Mouse (Mus musculus): ENCODE results near the gene Rsph3a. TPM values are rescaled to one million over a fixed set of nuclear protein-coding genes. Genes with fewer than 3 reads are reported as not detected.
"Not testable (repeated sequence)": the region's sequence is repeated elsewhere in the genome, so short reads cannot be mapped to it uniquely, and the experiment has no call there.

Rsph3a gene
- polyA plus RNA-seq, 1 experiment from 2014 or later = 47.9 TPM

DNA sequence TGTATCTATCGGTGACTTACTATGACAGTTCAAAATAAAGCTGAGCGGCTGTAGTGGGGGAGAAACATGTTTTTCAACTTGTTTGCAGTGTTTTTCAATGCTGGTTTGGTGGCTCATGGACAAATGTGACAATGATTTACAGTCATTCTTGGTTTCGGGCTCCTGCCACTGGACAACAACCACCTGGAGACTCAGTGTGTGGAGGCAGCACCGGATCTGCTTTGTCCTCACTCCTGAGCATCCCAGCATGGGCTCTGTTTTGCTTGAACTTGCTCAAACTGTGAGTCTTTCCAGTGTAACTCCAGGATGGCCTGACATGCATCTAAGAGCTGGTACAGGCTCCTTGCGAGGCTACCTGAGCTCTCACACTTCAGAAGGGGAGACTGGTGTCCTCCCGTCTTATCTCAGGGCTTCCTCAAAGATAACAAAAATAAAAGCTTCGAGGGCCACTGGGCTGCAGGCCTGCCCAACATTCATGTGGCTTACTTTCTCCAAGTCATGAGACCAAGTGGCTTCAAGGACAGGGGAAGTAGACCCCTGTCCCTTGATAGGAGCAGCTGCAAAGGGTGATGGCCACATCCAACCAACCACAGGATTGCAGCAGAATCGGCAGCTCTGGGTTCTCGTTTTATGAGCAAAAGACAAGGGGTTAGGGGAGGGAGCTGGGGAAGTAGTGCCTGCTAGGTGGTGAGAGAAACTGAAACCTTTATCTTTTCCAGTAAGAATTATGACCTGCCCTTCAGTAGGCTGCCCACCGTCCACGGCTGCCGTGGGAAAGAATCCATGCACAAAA is 28.4 kb upstream of the Rsph3a start:
- H3K9me3 ChIP-seq = no peaks in the 10 kb centered on the region
- no peak overlapping the region for H3K4me3 ChIP-seq
- peaks cover 11% of the 10 kb centered on the region; the same call in 1 of the 2 replicates for H3K27me3 ChIP-seq (ENCODE audit: insufficient read depth, poor library complexity, severe bottlenecking)
- H3K4me1 ChIP-seq = 0 out of 2 replicates have a peak, but pooled peaks cover 3% of the 10 kb centered on the region
- no peaks in the 10 kb centered on the region for H3K36me3 ChIP-seq
- no peak overlapping the region for H3K27ac ChIP-seq
- peak; percentile 69 for DNase-seq (ENCODE audit: low spot score)
- WGBS = 54% methylated on average over 12 of the region's 12 CpGs

DNA sequence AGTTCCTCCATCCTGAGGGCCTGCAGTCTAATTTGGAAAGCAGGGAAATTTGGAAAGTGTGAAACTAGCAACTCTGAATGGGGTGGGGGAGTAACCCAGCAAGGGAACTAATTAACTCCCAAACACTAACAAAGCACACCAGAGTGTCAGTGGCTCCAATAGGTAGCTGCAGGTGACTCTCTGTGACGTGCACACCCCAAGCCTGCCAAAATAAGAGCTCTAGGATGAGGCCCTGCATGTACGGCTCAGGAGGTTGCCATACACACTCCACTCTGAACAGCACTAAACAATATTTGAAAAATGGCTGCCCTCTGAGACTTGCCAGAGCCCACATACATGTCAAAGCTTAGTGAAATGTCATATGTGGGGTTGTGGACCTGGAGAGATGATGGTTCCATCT is 27.1 kb upstream of the Rsph3a start:
- WGBS = 82% methylated on average over 2 of the region's 2 CpGs
- no peak overlapping the region for H3K27ac ChIP-seq
- no peaks in the 10 kb centered on the region for H3K36me3 ChIP-seq
- no peaks in the 10 kb centered on the region for H3K9me3 ChIP-seq
- 0 out of 2 replicates have a peak, but pooled peaks cover 3% of the 10 kb centered on the region for H3K4me1 ChIP-seq
- H3K4me3 ChIP-seq = no peak overlapping the region
- peaks cover 16% of the 10 kb centered on the region; the same call in 1 of the 2 replicates for H3K27me3 ChIP-seq (ENCODE audit: insufficient read depth, poor library complexity, severe bottlenecking)
- DNase-seq (ENCODE audit: low spot score) = peak; percentile 30

DNA sequence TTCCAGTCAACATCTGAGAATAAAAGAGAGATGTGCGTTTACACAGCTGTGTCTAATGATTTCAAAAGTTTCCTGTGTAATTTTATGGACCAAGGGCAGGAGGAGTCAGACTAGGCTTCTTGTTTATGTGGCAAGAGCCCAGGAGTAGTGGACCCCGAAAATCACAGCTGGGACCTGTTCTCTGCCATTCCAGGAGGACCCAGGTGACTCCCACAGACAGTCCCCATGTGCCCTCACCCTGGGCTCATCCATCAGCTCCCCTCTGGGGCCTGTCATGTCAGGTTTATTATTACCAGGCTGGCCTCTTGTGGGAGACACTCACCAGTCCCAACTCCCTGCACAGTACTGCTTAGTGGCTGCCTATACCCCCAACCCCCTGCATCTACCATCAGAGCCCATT is 26.2 kb upstream of the Rsph3a start:
- H3K27me3 ChIP-seq (ENCODE audit: insufficient read depth, poor library complexity, severe bottlenecking) = peaks cover 16% of the 10 kb centered on the region; the same call in 1 of the 2 replicates
- WGBS = 71% methylated on average over 2 of the region's 2 CpGs
- no peaks in the 10 kb centered on the region for H3K9me3 ChIP-seq
- H3K4me3 ChIP-seq = no peak overlapping the region
- H3K4me1 ChIP-seq = peaks cover 9% of the 10 kb centered on the region; the same call in 1 of the 2 replicates
- no peak overlapping the region for H3K27ac ChIP-seq
- peak; percentile 38 for DNase-seq (ENCODE audit: low spot score)
- no peaks in the 10 kb centered on the region for H3K36me3 ChIP-seq

DNA sequence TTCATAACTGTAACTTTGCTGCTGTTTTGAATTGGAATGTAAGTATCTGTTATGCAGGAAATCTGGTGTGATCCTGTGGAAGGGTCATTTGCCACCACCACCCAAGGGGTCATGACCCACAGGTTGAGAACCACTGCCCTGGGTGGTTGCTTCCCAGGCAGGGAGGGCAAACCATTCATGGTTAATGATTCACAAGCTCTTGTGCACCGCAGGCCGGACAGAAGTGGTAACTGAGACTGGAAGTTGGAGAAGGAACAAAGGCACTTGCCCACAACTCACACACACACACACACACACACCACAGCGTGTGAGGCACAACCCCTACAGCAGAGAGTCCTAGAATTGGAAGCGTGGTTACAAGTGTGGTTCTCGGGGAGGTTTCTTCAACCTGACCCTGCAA is 22.9 kb upstream of the Rsph3a start:
- Histone ChIP-seq H3K36me3 (no peaks in the 10 kb centered on the region), H3K9me3 (no peaks in the 10 kb centered on the region), H3K4me3 (no peak overlapping the region), H3K4me1 (peaks cover 13% of the 10 kb centered on the region; the same call in 1 of the 2 replicates), H3K27me3 (ENCODE audit: insufficient read depth, poor library complexity, severe bottlenecking) (peaks cover 11% of the 10 kb centered on the region; the same call in 1 of the 2 replicates), H3K27ac (no peak overlapping the region)
- peak; percentile 63 for DNase-seq (ENCODE audit: low spot score)
- 88% methylated on average over 5 of the region's 5 CpGs for WGBS

DNA sequence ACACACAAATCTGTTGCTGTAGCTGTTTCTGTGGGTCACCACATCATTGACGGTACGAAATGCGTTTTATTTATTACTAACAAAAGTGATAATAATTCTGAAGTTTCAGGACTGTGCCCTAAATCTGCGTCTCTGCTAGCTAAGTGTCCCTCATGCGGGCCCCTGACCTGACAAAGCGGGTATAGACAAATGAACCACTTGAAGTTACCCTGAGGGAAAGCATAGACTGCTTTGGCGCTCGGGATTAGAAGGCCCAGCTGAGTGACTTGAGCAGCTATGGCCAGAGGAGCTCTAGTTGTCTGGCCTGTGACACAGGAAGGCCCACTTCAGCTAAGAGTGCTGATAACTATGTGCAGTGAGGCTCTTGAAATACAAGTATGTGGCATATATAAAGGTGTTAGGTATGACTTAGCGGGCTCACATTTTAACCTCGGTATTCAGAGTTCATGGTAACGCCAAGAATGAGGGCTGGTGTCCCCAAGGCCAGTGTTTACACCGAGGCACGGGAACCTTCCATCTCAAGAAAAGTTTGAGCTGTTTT is 21.2 kb upstream of the Rsph3a start:
- Histone ChIP-seq H3K27ac (no peak overlapping the region), H3K4me1 (peaks cover 14% of the 10 kb centered on the region; the same call in 1 of the 2 replicates), H3K36me3 (no peaks in the 10 kb centered on the region), H3K4me3 (no peak overlapping the region), H3K9me3 (no peaks in the 10 kb centered on the region), H3K27me3 (ENCODE audit: insufficient read depth, poor library complexity, severe bottlenecking) (peaks cover 11% of the 10 kb centered on the region; the same call in 1 of the 2 replicates)
- peak; percentile 71 for DNase-seq (ENCODE audit: low spot score)
- WGBS = 63% methylated on average over 13 of the region's 13 CpGs

DNA sequence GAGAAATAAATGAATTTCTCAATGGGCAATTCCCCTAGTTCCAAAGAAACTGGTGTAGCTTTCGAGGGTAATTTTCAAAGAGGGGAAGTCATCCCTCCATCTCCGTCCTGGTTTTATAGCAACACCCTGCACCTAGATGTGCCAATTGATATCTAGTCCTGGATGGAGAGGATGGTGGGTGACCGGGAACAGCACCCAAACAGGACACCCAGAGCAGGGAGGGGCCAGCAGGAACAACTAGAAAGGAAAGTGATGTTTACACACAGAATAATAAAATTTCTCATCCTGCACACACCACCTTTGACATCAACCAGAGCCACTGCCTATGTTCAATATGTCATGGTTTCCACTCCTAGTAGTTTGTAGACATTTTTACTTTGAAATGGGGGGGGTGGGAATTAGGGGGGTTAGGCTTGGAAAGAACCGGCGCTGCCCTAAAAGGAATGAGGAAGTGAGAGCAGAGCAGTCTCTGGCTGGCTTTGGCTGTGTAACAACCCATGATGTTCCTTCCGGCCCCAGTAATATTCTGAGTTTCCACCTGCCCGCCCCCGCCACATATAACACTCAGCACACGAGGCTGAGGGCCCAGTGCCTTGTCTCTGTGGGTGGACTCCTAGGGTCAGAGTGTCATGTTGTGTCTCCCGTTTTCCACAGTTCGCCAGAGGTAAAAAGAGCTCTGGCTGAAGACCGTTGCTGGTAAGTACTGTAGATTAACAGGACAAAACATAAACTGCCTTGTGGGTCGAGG is 19.8 kb upstream of the Rsph3a start, which contains the start of gene Tagap:
Gene Tagap, plus strand, starts transcription at position 588 of the 748 bp plus-strand sequence.
- H3K4me1 ChIP-seq = peaks cover 14% of the 10 kb centered on the region; the same call in 1 of the 2 replicates
- peak; percentile 64 for DNase-seq (ENCODE audit: low spot score)
- no peaks in the 10 kb centered on the region for H3K36me3 ChIP-seq
- H3K9me3 ChIP-seq = no peaks in the 10 kb centered on the region
- no peak within 1 kb of the TSS for H3K27ac ChIP-seq
- peaks cover 11% of the 10 kb centered on the region; the same call in 1 of the 2 replicates for H3K27me3 ChIP-seq (ENCODE audit: insufficient read depth, poor library complexity, severe bottlenecking)
- H3K4me3 ChIP-seq = no peak within 1 kb of the TSS
- 68% methylated on average over 13 of the region's 13 CpGs for WGBS

DNA sequence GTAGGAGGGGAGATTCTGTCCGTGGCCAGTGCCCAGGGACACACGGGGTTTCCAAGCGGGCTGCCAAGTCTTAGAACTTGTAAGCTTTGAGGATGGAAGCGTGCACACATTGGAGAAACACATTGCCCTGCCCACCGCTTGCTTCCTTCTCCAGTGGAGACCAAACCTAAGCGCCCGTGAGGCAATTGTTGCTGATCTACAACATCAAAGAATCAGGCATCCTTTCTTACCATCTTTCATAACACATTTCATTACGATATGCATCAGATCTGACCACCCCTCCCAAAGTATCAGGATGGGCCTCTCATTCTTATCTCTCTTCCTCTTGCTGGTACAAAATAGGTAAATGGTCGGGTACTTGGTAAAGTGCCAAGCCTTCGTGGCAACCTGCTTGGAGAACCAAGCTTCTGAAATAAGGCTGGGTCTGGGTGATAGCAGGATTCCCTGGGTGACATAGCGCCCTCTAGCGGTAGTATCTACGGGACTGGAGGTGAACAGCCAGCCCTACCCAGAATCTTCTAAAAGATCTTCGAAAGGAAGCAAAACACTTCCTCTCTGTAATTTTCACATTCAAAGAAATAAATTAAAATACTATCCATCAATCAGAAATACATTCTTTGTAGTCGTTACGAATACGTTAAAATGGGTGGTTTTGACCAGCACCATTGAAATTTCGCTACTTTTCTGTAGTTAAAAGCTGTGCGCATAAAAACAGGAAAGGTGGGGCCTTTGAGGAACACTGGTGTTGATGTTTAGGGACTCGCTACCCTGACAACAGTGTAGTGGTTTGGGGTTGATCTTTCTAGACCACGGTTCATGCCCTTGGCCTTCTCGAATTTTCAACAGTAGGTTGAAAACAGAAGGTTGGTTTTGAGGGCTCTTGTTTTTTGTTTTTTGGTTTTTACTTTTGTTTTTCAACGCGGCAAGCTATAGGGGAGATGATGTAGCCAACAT is 17.6 kb upstream of the Rsph3a start:
- no peak overlapping the region for H3K4me3 ChIP-seq
- no peaks in the 10 kb centered on the region for H3K36me3 ChIP-seq
- peak; percentile 69 for DNase-seq (ENCODE audit: low spot score)
- H3K27me3 ChIP-seq (ENCODE audit: insufficient read depth, poor library complexity, severe bottlenecking) = peaks cover 2% of the 10 kb centered on the region; the same call in 1 of the 2 replicates
- H3K9me3 ChIP-seq = no peaks in the 10 kb centered on the region
- WGBS = 65% methylated on average over 24 of the region's 24 CpGs
- peaks cover 14% of the 10 kb centered on the region; the same call in 1 of the 2 replicates for H3K4me1 ChIP-seq
- no peak overlapping the region for H3K27ac ChIP-seq

DNA sequence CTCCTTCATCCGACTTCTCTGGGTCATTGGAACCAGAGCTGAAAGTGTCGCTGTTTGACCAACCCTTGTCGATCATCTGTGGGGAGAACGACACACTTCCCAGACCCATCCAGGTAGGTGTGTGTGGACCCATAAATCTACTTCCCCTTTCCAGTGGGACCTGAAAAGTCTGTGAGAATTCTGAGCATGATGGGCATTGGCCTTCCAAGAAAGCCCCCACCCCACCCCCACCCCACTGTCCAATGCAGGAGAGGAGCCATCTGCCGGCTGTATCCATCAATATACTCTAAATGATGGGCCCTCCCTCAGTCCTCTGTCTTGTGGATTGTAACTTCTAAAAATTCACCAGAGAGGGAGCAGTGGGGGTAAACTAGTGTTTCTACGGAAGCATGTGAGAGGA is 16.8 kb upstream of the Rsph3a start:
- H3K36me3 ChIP-seq = no peaks in the 10 kb centered on the region
- H3K4me3 ChIP-seq = no peak overlapping the region
- DNase-seq (ENCODE audit: low spot score) = peak; percentile 52
- H3K27me3 ChIP-seq (ENCODE audit: insufficient read depth, poor library complexity, severe bottlenecking) = no peaks in the 10 kb centered on the region
- H3K27ac ChIP-seq = no peak overlapping the region
- H3K4me1 ChIP-seq = peaks cover 14% of the 10 kb centered on the region; the same call in 1 of the 2 replicates
- H3K9me3 ChIP-seq = no peaks in the 10 kb centered on the region
- 76% methylated on average over 6 of the region's 6 CpGs for WGBS

DNA sequence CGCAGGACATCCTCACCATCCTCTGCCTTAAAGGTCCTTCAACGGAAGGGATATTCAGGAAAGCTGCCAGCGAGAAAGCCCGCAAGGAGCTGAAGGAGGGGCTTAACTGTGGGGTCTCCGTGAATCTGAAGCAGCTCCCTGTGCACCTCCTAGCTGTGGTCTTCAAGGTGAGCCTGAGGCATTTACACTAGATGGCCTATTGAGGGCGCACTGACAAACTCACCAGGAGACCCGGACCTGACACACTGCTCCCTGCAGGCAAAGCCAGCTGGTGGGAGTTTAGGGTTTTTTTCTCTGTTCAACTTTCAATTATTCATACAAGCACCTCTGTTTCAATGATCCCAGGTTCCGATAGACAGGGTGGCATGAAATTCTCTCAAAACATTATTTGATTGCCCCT is 16.1 kb upstream of the Rsph3a start:
- DNase-seq (ENCODE audit: low spot score) = no peak
- H3K27me3 ChIP-seq (ENCODE audit: insufficient read depth, poor library complexity, severe bottlenecking) = no peaks in the 10 kb centered on the region
- H3K4me1 ChIP-seq = 0 out of 2 replicates have a peak, but pooled peaks cover 8% of the 10 kb centered on the region
- no peak overlapping the region for H3K27ac ChIP-seq
- 21% methylated on average over 8 of the region's 8 CpGs for WGBS
- no peaks in the 10 kb centered on the region for H3K36me3 ChIP-seq
- no peaks in the 10 kb centered on the region for H3K9me3 ChIP-seq
- no peak overlapping the region for H3K4me3 ChIP-seq

DNA sequence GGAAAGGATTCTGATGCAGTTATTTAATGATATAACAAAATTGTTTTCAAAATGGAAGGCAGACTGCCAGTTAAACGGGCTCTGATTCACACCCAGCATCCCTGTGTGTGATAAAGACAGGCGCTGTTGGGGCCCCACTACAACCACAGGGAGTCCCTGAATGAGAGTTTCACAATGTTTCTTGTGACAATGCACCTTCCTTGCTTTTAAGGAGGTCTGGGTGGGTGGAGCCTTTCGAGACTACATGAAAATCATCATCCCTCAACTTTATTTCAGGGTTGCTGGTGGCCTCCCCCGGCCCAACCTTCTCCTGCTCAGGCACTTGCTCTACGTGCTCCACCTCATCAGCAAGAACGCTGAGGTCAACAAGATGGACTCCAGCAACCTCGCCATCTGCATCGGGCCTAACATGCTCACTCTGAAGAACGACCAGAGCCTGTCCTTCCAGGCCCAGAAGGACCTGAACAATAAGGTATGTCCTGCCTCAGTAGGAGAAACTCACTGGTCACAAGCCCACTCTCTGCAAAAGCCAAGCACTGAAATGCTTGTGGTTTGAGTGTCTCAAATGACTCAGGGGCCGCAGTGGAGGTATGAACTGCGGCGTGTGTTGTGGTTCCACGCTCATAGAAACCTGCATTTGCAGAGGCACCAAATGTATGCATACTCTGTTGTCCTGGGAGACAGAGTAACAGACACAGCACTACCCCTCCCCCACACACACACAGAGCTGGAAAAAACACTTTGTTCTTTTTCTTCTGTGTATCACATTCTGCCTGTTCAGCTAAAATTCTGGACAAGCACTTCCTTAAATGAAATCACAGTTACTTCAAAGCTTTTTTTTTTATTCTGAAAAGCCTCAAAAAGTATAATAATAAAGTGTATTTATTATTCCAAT is 14.1 kb upstream of the Rsph3a start:
- Histone ChIP-seq H3K36me3 (no peaks in the 10 kb centered on the region), H3K27ac (no peak overlapping the region), H3K4me3 (no peak overlapping the region), H3K9me3 (no peaks in the 10 kb centered on the region), H3K27me3 (ENCODE audit: insufficient read depth, poor library complexity, severe bottlenecking) (no peaks in the 10 kb centered on the region), H3K4me1 (0 out of 2 replicates have a peak, but pooled peaks cover 3% of the 10 kb centered on the region)
- 79% methylated on average over 13 of the region's 13 CpGs for WGBS
- no peak for DNase-seq (ENCODE audit: low spot score)

DNA sequence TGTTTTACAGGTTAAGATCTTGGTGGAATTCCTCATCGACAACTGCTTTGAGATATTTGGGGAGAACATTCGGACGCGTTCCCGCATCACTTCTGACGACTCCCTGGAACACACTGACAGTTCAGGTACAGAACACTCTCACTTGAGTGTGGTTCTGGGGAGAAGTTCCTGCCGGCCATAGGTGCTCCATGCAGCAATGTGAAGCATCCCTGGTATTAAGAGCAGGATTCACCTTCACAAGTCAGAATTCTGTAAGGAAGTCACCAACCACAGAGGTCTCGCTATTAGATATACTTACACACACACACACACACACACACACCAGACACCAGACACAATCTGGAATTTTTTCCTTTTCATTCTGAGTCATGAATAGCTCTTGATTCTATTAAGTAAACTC is 13.3 kb upstream of the Rsph3a start:
- DNase-seq (ENCODE audit: low spot score); H3K9me3 ChIP-seq; H3K36me3 ChIP-seq; H3K4me3 ChIP-seq; H3K27me3 ChIP-seq (ENCODE audit: insufficient read depth, poor library complexity, severe bottlenecking); H3K27ac ChIP-seq; H3K4me1 ChIP-seq: not testable (repeated sequence)
- 86% methylated on average over 7 of the region's 8 CpGs for WGBS

All from heart, embryonic 10.5 days (tissue).